Mouse (Mus musculus) cerebellum, adult 11-12 months (tissue): ENCODE measurements around the gene Fzr1.

ENCODE experiments used
- DNase-seq: peaks from one replicate; pipeline ENCODE4 v3.0.0; 2022

The Fzr1 gene

DNA sequence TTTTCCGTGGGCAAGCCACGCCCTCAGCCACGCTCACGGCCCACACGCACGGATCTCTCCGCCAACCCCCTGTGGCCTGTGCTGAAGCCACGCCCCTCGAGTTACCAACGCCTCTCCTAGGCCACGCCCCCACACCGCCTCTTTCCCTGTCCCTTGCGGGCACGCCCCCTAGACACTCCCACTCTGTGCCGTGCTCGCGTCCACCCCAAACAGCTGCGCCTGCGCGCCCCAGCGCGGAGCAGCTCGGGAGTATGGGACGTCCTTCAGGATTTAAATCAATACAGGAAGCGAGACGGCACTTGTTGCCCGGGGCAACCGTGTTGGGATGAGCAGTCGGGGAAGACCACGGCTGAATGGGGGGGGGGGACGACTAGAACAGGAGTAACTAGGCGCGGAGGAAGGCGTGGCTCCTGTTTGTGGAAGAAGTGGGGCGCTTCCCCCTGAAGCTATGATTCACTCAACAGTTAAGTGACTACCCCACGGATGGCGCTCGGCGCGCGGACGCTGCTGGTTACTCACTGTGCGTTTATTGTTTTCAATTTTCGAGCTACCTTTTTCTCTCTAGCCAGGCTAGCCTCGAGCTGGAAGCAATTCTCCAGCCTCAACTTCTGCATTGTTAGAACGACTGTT lies 352 bp upstream of the Fzr1 start:
- peak; percentile 100 for DNase-seq

- DNase-seq, result no peak
Observed at GRCm38 (mm10) chr10:81377362-81377664, 1.0 kb downstream of the Fzr1 start.

DNA sequence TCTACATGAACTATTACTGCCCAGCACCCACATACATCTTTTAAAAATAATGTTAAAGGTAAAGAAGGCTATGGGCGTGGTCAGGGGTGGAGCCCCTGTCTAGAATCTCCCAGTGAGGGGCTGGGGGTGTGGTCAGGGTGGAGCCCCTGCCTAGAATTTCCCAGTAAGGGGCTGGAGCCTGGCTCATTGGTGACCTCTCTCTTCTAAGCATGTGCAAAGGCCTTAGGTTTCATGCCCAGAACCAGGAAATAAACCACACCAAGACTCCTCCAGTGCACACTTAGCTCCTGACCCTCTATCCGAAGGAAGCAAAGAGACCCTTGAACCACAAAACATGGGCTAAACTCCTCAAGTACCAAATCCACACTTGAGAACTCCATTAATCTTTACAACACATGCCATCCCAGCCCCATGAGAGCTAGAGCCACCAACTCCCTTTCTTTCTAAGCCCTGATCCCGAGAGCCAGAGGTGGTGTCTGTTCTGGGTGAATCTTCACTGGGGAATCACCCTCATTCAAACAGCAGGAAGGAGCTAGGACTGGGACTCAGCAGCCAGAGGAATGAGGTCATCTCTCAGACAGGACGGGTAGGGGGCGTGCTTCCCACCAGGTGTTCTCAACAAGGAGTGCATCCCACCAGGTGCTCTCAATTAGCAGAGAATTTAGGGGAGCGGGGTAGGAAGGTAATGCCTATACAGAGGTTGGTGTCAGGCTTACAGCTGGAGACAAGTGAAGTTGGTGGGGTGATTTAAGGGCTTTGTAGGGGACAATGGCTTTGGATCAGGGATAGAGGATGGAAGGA lies 1.6 kb downstream of the Fzr1 start:
- no peak for DNase-seq

DNA sequence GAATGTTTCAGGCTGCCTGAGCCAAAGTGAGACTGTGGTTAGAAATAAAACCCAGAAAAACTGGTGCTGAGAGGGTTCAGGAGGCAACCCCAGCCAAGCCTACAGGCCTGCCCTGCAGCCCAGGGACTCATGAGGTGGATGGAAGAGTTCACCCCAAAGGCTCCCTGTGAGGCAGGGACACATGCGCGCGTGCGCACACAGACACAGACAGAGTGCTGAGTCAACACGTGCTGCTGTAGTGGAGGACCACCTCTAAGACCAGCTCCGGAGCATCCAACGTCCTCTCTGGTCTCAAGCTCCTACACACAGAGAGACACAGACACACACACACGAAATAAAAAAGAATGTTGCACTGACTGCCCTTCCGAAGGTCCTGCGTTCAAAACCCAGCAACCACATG lies 3.0 kb downstream of the Fzr1 start:
- DNase-seq, result no peak

DNA sequence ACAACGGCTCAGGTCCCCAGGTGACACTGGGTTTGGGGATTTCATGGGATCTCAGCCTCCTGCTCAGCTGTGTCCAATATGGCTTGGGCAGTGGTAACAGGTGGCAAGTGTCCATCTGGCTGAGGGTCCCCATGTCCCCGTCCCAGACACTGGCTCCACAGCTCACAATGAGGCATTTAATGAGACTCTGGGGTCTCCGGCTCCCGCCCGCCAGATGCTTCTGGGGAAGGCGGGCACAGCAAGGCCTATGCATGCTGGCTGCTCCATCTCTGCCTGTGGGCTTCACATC lies 11.2 kb downstream of the Fzr1 start:
- no peak for DNase-seq

- no peak for DNase-seq
Observed at GRCm38 (mm10) chr10:81366477-81367206, 11.7 kb downstream of the Fzr1 start.

DNA sequence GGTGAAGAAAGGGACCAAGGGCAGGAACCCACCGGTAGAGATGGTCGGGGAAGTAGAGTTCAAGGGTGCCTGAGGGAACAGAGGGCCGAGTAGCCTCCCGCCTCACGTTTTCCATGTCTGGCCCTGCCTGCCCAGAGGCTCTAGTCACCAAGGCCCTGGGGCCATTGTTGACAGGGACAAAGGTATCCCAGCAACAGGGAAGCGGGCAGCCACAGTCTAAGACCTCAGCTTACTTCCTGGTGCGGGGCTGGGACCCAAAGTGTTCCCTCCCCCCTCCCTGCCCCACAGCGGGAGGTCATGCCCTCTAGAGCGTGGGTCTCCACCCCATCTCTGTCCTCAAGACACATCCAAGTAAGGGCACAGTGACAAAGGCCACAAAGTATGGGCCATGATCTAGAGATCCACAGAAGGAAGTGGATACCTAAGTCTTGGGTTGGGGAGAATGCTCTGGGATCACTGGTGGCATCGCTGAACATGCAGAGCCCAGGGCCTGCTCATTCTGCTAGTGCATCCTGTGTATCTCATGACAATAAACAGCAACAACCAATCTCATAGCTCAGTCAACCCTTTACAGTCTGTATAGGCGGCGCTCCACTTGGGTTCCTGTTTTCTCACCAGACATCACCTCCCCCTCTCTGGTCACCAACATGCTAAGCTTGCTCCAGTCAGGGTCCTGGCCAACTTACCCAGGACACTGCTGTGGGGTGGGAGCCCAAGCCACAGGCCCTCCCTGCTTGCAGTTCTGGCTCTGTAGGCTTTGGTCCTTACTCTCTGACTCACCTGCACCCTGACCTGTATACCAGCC lies 12.4 kb downstream of the Fzr1 start, which contains the start of gene 4930404N11Rik:
TSS of gene 4930404N11Rik (minus strand) at position 145 of the 805 bp plus-strand sequence.
- DNase-seq, result no peak

DNA sequence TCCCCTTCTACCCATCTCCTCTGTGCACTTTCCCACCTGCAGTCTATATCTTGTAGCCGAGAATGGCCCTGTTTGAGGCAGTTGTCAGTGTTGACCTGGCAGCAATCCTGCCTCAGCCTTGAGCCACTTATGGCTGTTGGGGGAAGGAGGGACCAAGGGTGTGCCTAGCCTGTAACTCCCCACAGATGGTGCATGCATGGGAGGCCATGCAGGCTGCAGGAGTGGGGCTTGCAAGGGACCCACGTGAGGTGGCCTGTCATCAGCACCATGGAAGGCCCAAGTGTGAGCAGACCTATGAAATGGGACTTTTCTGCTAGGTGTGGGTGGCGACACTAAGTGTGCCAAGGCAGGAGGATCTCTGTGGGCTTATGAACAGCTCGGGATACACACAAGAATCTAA lies 13.2 kb downstream of the Fzr1 start:
- DNase-seq, result no peak

GRCm38 (mm10) chr10:81364666-81365065 lies 13.7 kb downstream of the Fzr1 start:
- DNase-seq, result no peak

GRCm38 (mm10) chr10:81363436-81364346 lies 14.6 kb downstream of the Fzr1 start:
- DNase-seq, result no peak

GRCm38 (mm10) chr10:81362336-81362949 lies 15.9 kb downstream of the Fzr1 start:
- DNase-seq, result no peak

DNA sequence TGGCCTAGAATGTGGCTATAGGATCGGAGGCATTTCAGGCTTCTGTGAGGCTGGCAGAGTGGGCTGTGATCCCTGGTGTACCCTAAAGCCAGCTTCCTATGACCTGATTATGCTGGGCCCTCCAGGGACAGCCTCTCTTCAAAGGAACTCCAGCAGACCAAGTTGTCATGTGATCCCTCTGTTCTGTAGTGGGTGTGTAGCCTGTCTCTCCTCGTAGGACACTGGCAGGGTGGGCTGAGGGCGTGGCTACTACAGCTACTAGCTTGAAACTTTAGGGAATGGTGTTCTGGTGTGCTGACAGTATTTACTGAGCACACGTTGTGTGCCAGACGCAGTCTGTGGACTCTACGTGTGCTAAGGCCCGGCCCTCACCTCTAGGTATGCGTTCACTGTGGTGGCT lies 17.6 kb downstream of the Fzr1 start:
- DNase-seq, result no peak

- DNase-seq, result no peak
Observed at GRCm38 (mm10) chr10:81358841-81359240, 19.5 kb downstream of the Fzr1 start.

DNA sequence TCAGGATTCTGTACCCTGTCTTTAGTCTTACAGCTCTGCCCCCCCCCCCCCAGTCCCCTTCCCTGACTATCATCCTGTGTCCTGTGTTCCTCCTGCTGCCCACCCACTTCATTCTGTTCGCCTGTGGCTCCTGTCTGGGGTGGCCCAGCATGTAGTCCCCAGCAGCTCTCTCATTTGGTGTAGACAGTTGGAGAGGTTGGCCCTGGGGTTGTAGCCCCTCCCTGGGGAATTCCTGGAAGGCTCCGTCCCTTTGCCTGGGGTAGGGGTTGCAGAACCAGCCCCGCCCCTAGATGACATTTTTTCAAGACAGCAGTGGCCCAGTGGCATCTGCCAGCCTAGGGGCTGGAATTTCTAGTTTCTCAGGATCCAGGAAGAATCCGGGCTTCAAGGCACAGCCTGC lies 20.1 kb downstream of the Fzr1 start:
- DNase-seq, result peak; percentile 60

GRCm38 (mm10) chr10:81356991-81357844 lies 21.1 kb downstream of the Fzr1 start, which contains the start of gene Mfsd12:
TSS of gene Mfsd12 (plus strand) at chr10:81357491.
- DNase-seq, result peak; percentile 89

DNA sequence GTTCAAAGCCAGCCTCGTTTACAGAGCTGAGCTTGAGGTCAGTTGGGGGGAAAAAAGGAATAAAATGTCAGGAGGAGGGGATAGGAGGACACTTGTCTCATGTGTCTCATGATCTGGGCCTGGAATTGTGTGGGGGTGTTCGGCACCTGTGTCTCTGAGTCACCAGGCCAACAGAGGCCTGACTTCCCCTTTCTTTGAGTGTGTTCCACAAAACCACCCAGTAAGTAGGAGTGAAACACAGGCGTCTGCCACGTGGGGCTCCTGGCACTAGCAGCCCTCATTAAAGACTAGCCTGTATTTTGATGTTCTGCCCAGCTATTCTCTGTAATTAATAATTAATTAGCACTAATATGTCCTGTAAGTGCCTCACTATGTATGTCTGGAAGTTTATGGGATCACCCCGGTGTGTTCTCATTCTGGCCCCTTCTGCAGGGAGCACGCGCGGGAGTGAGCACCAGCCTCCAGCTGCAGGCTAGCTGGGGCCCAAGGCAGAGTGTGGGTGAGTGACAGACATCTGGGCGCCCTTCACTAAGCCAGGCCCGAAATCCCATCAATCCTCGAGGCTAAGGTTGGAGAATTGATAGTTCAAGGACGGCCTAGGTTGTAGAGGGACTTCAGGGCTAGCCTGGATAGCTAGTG lies 21.8 kb downstream of the Fzr1 start:
- DNase-seq, result peak; percentile 45

- no peak for DNase-seq
Observed at GRCm38 (mm10) chr10:81355533-81355932, 22.8 kb downstream of the Fzr1 start.

DNA sequence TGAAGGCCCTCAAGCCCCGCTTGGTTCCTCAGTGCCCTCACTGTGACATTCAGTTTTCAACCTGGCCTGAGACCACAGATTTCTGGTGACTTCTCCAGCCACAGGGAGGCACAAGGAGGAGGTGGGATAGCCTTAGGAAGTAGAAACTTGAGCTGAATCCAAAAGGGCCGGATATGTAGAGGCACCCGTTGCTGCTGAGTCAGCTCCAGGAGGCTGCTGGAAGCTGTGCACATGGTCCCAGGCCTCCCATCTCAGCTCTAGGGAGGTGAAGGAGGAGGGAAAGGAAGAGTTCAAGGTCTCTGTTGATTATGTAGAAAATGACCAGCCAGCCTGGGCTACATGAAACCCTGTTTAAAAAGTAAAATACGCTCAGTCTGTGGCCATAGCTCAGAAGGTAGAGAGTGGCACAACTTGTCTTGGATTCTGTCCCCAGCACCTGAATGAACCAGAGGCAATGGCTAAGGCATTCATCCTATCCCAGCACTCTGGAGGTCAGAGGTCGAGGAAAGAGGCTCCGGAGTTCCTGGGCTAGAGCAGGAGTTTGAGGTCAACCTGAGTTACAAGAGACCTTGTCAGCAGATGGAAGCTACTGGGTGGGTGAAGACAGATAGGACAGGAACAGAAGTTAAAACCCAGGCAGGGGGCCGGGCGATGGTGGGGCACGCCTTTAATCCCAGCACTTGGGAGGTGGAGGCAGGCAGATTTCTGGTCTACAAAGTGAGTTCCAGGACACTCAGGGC lies 23.4 kb downstream of the Fzr1 start:
- peak; percentile 40 for DNase-seq

- DNase-seq, result peak; percentile 30
Observed at GRCm38 (mm10) chr10:81351678-81352291, 26.5 kb downstream of the Fzr1 start.
